Mouse (Mus musculus): ENCODE measurements at regions not wholly inside any gene's neighbourhood (a gene's known extent, or its start where the extent isn't known, plus 50 kb on each side); places are given as distances from the start of the nearest gene placed in this dataset.
"Not testable (repeated sequence)": the region's sequence is repeated elsewhere in the genome, so short reads cannot be mapped to it uniquely, and the experiment has no call there.

DNA sequence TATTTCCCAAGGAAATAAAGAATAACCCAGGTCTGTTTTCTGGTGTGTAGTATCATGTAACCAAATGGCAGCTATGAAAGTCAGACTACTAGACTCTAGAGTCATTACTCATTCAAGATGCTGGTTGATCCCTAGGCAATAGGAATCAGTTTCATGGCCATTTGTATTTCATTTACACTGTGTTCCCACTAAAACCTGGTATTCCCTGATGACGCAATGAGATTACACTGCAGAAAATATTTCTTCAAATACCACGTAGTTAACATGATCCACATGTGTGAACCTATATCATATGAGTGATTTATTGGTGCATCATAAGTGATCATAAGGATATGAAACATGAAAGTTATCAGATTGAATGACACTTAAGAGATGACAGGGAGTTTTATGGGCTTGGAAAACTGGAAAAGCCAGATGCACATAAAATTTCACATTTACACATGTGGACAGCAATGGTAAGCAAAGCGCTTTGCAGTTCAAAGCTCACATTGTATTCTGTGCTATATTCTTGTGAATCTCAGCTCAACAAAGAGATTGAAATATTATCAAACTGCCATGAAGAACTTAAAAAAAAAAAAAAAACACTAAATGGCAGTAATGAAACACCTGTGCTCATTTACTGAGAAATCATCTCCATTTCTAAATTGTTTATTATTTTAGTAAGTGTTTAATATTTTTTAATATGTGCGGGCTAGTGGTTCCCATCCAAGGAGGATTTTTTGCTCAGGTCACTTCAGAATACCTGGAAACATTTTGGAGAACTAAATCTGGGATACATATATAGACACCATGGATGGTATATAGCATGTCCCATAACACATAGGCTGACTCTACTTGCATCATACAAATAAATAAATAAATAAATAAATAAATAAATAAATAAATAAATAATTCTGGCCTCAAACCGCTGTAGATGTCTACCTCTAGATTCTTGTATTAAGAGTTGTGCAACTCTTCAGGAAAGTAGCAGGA lies 758.2 kb downstream of the Cdh11 start:
- no peaks in the 10 kb centered on the region for H3K4me1 ChIP-seq
- H3K27ac ChIP-seq (replicated peaks) = no peak overlapping the region
- no peaks in the 10 kb centered on the region for H3K27me3 ChIP-seq (replicated peaks)
- no peak for ATAC-seq (ENCODE audit: low FRiP score)
- no peaks in the 10 kb centered on the region for H3K9me3 ChIP-seq (replicated peaks)
- H3K4me3 ChIP-seq (replicated peaks) = no peak overlapping the region
- 85% methylated on average over 5 of the region's 5 CpGs for WGBS
- H3K9ac ChIP-seq (replicated peaks) = no peak overlapping the region
- no peak overlapping the region for H3K4me2 ChIP-seq
- no peaks in the 10 kb centered on the region for H3K36me3 ChIP-seq

DNA sequence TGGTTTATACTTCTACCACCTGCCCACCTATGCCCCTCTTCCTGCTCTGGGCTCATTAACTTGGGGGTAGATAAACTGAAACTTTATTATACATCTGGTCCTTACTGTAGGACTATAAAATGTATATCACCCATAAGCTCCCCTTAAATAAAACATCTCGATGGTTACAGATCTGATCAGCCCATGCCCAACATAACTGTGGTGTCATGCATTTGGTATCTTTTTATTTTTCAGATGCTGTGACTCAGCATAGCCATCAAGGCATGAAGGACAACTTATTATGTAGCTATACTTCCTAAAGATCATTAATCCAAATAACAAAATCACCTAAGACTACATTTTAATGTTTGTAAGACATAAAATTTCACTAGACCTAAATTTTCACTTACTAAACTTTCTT lies 761.0 kb downstream of the Cdh11 start:
- H3K9ac ChIP-seq (replicated peaks) = no peak overlapping the region
- ATAC-seq (ENCODE audit: low FRiP score) = no peak
- WGBS = 86% methylated on average over 1 of the region's 1 CpGs

DNA sequence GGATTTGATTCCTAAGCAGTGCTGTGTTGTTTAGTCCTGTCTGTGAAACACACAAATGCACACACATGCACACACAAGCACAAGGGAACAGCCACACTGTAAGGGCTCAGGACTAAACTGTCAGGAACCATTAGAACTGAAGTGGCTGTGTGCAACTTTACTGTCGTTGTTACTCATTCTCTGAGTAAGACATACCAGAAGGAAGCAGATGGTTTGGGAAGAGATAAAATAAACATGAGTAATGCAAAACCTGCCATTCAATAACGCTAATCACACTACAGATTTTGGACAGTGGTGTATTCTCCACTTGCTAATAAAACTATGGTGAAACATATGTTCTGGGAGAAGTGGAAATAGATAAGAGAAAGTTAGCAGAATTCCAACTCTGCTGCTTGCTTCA lies 767.7 kb downstream of the Cdh11 start:
- Histone ChIP-seq H3K36me3 (no peaks in the 10 kb centered on the region), H3K4me2 (no peak overlapping the region), H3K9ac (replicated peaks) (no peak overlapping the region), H3K27me3 (replicated peaks) (no peaks in the 10 kb centered on the region), H3K4me3 (replicated peaks) (no peak overlapping the region), H3K27ac (replicated peaks) (no peak overlapping the region), H3K4me1 (no peaks in the 10 kb centered on the region), H3K9me3 (replicated peaks) (no peaks in the 10 kb centered on the region)
- no peak for ATAC-seq (ENCODE audit: low FRiP score)
- 77% methylated on average over 2 of the region's 2 CpGs for WGBS

More for the DNA sequence above, 761.0 kb downstream of the Cdh11 start:
- Histone ChIP-seq H3K27me3 (replicated peaks) (no peaks in the 10 kb centered on the region), H3K27ac (replicated peaks) (no peak overlapping the region), H3K4me2 (no peak overlapping the region), H3K36me3 (no peaks in the 10 kb centered on the region), H3K9me3 (replicated peaks) (no peaks in the 10 kb centered on the region), H3K4me1 (no peaks in the 10 kb centered on the region), H3K4me3 (replicated peaks) (no peak overlapping the region)

DNA sequence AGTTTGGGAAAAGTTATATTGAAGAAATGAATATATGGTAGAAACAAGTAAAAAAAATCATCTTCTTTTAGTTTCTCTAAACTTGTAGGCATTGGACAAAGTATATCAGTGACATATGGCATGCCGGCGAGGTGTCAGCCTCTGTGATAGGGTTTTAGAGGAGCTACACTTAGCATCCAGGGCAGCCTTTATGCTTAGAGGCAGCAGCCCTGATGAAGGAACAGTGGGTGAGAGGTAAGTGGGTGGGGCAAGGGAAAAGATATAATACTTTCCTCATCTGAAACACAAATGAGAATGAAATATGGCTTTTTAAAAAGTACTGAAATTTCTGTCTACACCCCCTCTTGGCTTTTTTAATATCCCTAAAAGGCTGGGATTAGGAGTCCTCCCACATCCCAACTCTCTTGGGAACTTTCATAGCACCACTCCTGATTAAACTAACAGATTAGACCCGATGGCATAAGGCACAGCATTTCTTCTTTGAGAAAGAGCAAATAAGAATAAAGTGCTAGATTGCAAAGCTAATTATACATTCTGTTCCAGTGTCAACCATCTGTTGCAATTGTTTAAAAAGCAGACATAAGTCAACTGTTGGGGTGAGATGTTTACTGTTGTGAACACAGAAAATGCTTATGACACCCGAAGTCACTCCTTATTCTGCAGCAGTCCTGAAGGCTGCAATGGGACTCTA lies 785.0 kb downstream of the Cdh11 start:
- no peaks in the 10 kb centered on the region for H3K36me3 ChIP-seq
- H3K4me1 ChIP-seq = no peaks in the 10 kb centered on the region
- H3K4me3 ChIP-seq (replicated peaks) = no peak overlapping the region
- H3K9ac ChIP-seq (replicated peaks) = no peak overlapping the region
- H3K27ac ChIP-seq (replicated peaks) = no peak overlapping the region
- no peak for ATAC-seq (ENCODE audit: low FRiP score)
- no peaks in the 10 kb centered on the region for H3K27me3 ChIP-seq (replicated peaks)
- no peak overlapping the region for H3K4me2 ChIP-seq
- WGBS = 78% methylated on average over 4 of the region's 4 CpGs
- H3K9me3 ChIP-seq (replicated peaks) = no peaks in the 10 kb centered on the region

DNA sequence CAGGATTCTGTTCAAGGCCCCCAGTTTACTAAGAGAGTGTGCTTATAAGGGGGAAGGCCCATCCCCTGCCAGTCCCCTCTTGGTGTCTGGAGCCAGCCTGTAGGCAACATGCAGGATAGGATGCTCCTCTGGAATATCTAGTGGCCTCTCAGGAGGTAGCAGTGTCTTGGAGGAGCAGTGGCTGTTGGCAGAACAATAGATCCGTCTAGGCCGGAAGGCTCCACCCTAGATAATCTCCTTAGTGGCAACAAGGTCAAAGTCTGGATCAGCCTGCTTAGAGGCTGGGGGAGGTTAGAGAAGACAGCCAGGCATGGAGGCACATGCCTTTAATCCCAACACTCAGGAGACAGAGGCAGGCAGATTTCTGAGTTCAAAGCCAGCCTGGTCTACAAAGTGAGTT lies 788.7 kb downstream of the Cdh11 start:
- H3K4me2 ChIP-seq; H3K27ac ChIP-seq (replicated peaks); H3K36me3 ChIP-seq; H3K4me1 ChIP-seq; H3K27me3 ChIP-seq (replicated peaks); ATAC-seq (ENCODE audit: low FRiP score); H3K9me3 ChIP-seq (replicated peaks); H3K9ac ChIP-seq (replicated peaks); H3K4me3 ChIP-seq (replicated peaks): not testable (repeated sequence)
- 87% methylated on average over 2 of the region's 2 CpGs for WGBS

DNA sequence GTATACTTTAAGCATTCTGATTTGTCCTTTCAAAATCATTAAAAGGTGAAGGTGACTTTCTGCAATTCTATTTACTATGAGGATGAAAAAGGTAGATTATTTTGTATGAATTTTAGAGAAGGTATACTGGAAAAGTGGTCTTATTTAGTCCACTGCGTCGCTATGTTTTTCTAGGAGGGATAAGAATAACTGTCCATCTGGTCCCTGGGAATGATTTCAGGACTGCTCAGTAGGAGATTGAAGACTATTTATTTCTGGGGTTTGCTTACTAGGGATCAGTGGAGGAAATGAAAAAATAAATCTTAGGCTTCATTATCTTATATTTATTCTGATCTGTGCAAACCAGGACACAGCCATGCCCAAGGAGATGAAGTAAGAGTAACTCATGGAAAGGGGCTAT lies 828.6 kb downstream of the Cdh11 start:
- Histone ChIP-seq H3K9ac (replicated peaks) (no peak overlapping the region), H3K4me2 (no peak overlapping the region), H3K27me3 (replicated peaks) (no peaks in the 10 kb centered on the region), H3K4me1 (no peaks in the 10 kb centered on the region), H3K36me3 (no peaks in the 10 kb centered on the region), H3K27ac (replicated peaks) (no peak overlapping the region), H3K4me3 (replicated peaks) (no peak overlapping the region), H3K9me3 (replicated peaks) (no peaks in the 10 kb centered on the region)
- 95% methylated on average over 2 of the region's 2 CpGs for WGBS
- ATAC-seq (ENCODE audit: low FRiP score) = no peak

DNA sequence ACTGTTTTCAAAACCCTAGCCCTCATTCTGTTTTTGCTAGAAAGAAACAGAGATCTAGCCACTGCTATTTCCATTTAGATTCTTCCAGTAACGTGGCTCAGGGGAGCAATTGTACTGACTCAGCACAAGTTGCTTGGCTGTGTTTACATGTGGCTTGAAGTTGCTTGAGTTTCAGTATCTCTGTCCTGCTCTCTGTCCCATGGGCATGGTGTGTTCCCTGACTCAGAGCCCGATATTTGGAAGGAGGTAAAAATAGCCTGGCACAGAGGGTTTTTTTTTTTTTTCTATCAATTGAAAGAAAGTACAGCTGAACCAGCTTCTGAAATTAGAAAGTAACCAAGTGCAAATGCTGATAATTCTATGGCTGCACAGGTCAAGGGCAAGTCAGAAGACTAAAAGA lies 834.8 kb downstream of the Cdh11 start:
- Histone ChIP-seq H3K36me3 (no peaks in the 10 kb centered on the region), H3K4me1 (no peaks in the 10 kb centered on the region), H3K9ac (replicated peaks) (no peak overlapping the region), H3K9me3 (replicated peaks) (no peaks in the 10 kb centered on the region), H3K4me2 (no peak overlapping the region), H3K4me3 (replicated peaks) (no peak overlapping the region), H3K27ac (replicated peaks) (no peak overlapping the region), H3K27me3 (replicated peaks) (no peaks in the 10 kb centered on the region)
- WGBS = 49% methylated on average over 2 of the region's 2 CpGs
- 0 out of 2 replicates have a peak, but pooled peaks have one; percentile 65 for ATAC-seq (ENCODE audit: low FRiP score)

DNA sequence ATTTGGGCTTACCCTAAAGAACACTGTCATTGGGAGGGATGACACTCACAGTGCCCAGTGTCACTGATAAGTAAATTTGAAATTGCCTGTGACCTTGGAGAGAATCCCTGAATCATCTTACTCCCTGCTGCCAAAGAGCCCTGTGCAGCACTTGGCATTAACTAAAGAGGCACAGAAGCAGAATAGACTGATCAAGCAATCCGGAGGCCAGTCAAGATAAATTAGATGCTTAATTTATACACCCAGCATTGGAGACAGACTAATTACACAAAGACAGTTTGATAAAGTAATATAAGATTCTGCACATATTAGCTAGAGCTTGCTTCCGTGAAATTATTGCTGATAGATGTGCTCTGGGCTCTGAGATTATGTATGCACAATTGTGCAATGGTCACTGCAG lies 847.6 kb downstream of the Cdh11 start:
- Histone ChIP-seq H3K4me3 (replicated peaks) (no peak overlapping the region), H3K4me2 (no peak overlapping the region)
- WGBS = 42% methylated on average over 2 of the region's 2 CpGs

DNA sequence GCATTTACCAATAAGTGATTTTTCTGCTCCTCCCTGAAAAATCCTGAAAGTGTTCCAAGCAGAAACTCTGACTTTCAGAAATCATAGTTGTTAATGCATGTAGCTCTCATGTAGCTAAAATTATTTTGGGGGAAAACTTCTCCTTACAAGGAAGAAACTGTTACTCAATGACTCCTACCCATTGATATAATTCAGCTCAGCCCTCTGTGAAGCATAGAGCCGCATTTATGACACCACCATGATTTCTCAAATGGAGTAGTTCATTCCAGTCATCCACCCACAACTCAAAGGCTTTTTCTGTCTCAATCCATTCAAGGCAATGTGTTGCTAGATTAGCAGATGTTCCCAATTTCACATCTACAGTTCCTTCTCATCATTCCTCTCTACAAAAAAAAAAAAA lies 871.8 kb downstream of the Cdh11 start:
- ATAC-seq (ENCODE audit: low FRiP score) = no peak
- Histone ChIP-seq H3K4me3 (replicated peaks) (no peak overlapping the region), H3K36me3 (no peaks in the 10 kb centered on the region), H3K27ac (replicated peaks) (no peak overlapping the region), H3K9me3 (replicated peaks) (no peaks in the 10 kb centered on the region), H3K4me2 (no peak overlapping the region), H3K4me1 (no peaks in the 10 kb centered on the region), H3K9ac (replicated peaks) (no peak overlapping the region), H3K27me3 (replicated peaks) (no peaks in the 10 kb centered on the region)
- 91% methylated on average over 1 of the region's 1 CpGs for WGBS

More for the DNA sequence above, 847.6 kb downstream of the Cdh11 start:
- Histone ChIP-seq H3K9ac (replicated peaks) (no peak overlapping the region), H3K27me3 (replicated peaks) (no peaks in the 10 kb centered on the region), H3K4me1 (no peaks in the 10 kb centered on the region), H3K36me3 (no peaks in the 10 kb centered on the region), H3K27ac (replicated peaks) (no peak overlapping the region), H3K9me3 (replicated peaks) (no peaks in the 10 kb centered on the region)
- ATAC-seq (ENCODE audit: low FRiP score) = no peak

All from neural tube, embryonic 15.5 days (tissue).